Mouse (Mus musculus) small intestine, adult 2 months (tissue): ENCODE data around the gene Gm38394. TPM values are rescaled to one million over a fixed set of nuclear protein-coding genes. Genes with fewer than 3 reads are reported as not detected.

Experiments
- H3K27ac ChIP-seq: fragments of 200-500 bp; 2 replicates; pipeline ENCODE4 v1.5.1; 2012; ENCODE audit warnings: low read depth, low read length, control low read depth, inconsistent platforms; ENCODE audit not compliant: insufficient read depth
- H3K27me3 ChIP-seq: fragments of 200-500 bp; 2 replicates; pipeline ENCODE4 v1.6.1; 2012; ENCODE audit warnings: mild to moderate bottlenecking, moderate library complexity, low read length, inconsistent platforms; ENCODE audit not compliant: control insufficient read depth, insufficient read depth
- H3K36me3 ChIP-seq: fragments of 200-500 bp; 2 replicates; pipeline ENCODE4 v1.6.1; 2012; ENCODE audit warnings: mild to moderate bottlenecking, low read length, control low read depth, inconsistent platforms; ENCODE audit not compliant: control insufficient read depth, insufficient read depth
- H3K4me1 ChIP-seq: fragments of 200-500 bp; 2 replicates; pipeline ENCODE4 v1.6.1; 2012; ENCODE audit warnings: low read length, inconsistent platforms, mixed read lengths; ENCODE audit not compliant: control insufficient read depth, insufficient read depth, insufficient read length
- H3K4me3 ChIP-seq: fragments of 200-500 bp; 2 replicates; pipeline ENCODE4 v1.5.1; 2012; ENCODE audit warnings: low read depth, mild to moderate bottlenecking, control low read depth, inconsistent platforms, low read length, moderate library complexity
- CTCF ChIP-seq: fragments of 200-500 bp; IDR thresholded peaks from 2 replicates; pipeline ENCODE4 v1.5.1; 2012; ENCODE audit warnings: low read depth, mild to moderate bottlenecking, control low read depth, inconsistent platforms, low read length, moderate library complexity, mixed read lengths; ENCODE audit not compliant: insufficient replicate concordance, insufficient read length; ENCODE audit errors: extremely low read depth
- POLR2A ChIP-seq: fragments of 200-500 bp; IDR thresholded peaks from 2 replicates; pipeline ENCODE4 v1.6.1; 2012; ENCODE audit warnings: low read depth, mild to moderate bottlenecking, control low read depth, inconsistent platforms, low read length, moderate library complexity
- WGBS: fragments of 180-500 bp; shearing (Covaris S2); methylation state at CpG from one replicate; pipeline ENCODE4 v1.1.7; 2018; 5-methylcytosine and 5-hydroxymethylcytosine counted together
- polyA plus RNA-seq: library from polyadenylated mRNA; depleted of rRNA; stranded (reverse); fragments of >200 nt; gene quantifications from 2 replicates; pipeline ENCODE4 v1.2.3, GENCODE M21; 2012; rRNA removed

Gene Gm38394
- polyA plus RNA-seq, 1 experiment: 1.1 TPM

DNA sequence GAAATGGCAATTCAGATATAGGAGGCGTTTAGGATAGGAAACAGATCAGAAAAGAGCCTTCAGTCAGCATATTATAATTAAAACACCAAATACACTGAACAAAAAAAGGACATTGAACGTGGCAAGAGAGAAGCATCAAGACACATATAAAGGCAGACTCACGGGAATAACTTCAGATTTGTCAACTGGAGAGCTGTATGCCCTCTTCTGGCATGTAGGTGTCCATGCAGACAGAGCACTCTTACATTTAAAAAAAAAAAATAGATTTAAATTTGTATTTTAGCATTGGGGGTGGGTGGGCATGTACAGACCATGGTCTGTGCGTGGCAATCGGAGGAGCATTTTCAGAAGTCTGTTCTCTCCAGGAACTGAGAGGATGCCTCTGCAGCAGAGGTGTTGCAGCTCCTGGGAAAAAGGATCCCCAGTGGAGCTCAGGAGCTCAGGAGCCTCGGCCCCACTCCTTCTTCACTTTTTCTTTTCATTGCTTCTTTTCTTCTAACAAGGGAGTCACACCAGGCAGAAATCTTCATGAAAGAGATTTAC is 75.1 kb downstream of the Gm38394 start:
- Histone ChIP-seq H3K36me3 (no peaks in the 10 kb centered on the region), H3K27ac (no peak overlapping the region), H3K27me3 (no peaks in the 10 kb centered on the region), H3K4me1 (no peaks in the 10 kb centered on the region), H3K4me3 (no peak overlapping the region)
- WGBS: 60% methylated on average over 6 of the region's 6 CpGs
- TF ChIP-seq POLR2A: no peak
- no peak for TF ChIP-seq CTCF

DNA sequence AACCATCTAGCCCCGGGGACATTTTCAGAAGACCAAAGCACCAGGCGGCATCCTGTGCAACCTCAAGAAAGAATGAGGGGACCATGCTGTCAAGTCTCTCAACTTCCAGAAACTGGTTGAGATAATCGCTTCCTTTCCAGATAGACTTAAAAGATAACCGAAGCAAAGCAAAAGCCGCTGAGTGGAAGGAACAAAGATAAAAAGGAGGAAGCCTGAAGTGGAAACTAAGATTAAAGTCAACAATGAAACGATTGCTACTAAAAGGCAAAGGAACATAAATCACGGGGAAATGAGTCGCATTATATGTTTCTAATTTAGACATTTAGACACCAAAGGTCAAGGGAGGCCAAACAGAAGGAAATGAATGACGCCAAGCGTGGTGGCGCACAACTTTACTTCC is 89.8 kb downstream of the Gm38394 start:
- Histone ChIP-seq H3K27me3 (no peaks in the 10 kb centered on the region), H3K4me1 (no peaks in the 10 kb centered on the region), H3K4me3 (no peak overlapping the region), H3K27ac (no peak overlapping the region), H3K36me3 (no peaks in the 10 kb centered on the region)
- WGBS: 51% methylated on average over 11 of the region's 11 CpGs
- TF ChIP-seq CTCF (no peak), POLR2A (no peak)

Other genes with a start within 250 kb of the Gm38394 start
- 46.7 and 189 TPM in 2 replicates for gene Sox13, start 236.9 kb downstream of the Gm38394 start, polyA plus RNA-seq
- gene Snrpe, start 51.0 kb downstream of the Gm38394 start, polyA plus RNA-seq: 6.9 and 14.7 TPM in 2 replicates
- gene Zbed6, start 433 bp downstream of the Gm38394 start, polyA plus RNA-seq: 0.61 and 1.0 TPM in 2 replicates
- 4.3 and 8.2 TPM in 2 replicates for gene Lax1, start 28.8 kb upstream of the Gm38394 start, polyA plus RNA-seq
- gene Atp2b4, start 139.7 kb upstream of the Gm38394 start, polyA plus RNA-seq: 5.0 and 5.5 TPM in 2 replicates
- 5.0 and 8.3 TPM in 2 replicates for gene Optc, start 246.7 kb upstream of the Gm38394 start, polyA plus RNA-seq